Mouse (Mus musculus): ENCODE results near the gene Ccdc173. TPM values are rescaled to one million over a fixed set of nuclear protein-coding genes. Genes with fewer than 3 reads are reported as not detected.

The Ccdc173 gene
- 0.44 and 0.62 TPM in 2 replicates for polyA plus RNA-seq (2012; rRNA removed; ENCODE audit: low replicate concordance)

DNA sequence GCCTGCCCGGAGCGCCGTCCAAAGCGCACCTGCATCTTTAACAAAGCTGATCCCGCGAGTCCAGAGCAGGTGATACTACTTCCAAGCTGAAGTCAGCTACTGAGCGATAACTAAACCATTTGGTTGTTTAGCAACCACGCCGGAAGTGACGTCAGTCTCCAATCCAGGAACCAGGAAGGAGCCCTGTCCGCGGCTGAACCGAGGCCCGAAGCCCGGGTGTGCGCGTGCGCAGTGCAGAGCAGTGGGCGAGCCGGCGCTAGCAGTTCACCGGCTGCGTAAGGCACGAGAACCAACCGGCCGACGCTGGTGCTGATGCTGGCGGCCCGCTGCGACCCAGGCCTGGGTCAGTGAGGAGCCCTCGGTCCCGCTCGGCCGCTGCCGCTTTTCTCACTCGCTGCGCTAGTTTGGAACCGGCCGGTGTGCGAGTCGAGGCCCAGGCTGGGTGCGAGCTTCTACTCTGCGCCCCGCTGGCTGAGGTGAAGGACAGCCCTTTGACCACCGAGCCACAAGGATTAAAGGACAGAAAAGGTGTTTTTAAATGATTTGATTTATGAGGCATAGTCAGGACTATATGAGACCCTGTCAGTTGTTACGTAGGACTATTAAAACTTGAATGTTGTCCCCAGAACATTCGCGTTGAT is at the start of gene Ccdc173, which contains the start of gene Phospho2:
Gene Ccdc173 (minus strand): TSS at position 147 of the 641 bp plus-strand sequence.
Gene Phospho2 (plus strand): TSS at position 195 of the 641 bp plus-strand sequence.

DNA sequence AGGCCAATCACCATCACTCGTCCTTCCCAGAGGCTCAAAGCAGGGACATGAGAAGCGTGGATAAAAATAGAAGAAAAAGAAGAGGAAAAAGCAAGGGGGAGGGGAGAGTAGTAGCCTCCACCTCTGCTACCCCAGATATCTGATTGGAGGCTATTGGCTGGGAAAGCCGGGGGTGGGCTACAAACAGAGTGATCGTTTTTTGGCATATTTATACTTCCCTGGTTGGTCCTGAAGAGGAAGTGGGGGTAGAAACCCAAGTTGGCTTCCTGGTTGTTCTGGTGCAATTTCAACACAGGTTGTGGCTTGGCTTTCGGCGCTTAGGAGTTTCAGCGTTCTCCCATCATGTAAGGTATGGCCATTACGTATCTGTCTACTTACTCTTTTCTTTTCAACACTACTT is 32.3 kb upstream of the Ccdc173 start, which contains the start of gene Klhl23:
Gene Klhl23 (plus strand): TSS at position 234 of the 400 bp plus-strand sequence.

DNA sequence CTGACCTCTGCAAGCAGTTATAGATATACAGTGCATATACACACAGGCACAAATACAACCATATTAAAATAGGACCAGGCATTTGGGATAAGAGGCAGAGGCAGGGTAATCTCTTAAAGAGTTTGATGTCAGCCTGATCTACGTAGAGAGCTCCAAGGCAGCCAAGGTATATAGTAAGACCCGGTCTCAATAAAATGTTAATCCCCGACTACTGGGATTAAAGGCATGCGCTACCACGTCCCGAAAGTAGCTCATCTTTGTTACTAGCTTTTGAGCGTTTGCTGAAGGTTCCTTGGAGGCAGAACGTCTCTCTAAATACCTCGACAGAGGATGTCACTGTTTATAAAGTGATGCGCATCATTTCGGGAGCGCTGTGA is 67.1 kb downstream of the Ccdc173 start, which contains the start of gene Ppig:
Gene Ppig (plus strand): TSS at position 273 of the 377 bp plus-strand sequence.

DNA sequence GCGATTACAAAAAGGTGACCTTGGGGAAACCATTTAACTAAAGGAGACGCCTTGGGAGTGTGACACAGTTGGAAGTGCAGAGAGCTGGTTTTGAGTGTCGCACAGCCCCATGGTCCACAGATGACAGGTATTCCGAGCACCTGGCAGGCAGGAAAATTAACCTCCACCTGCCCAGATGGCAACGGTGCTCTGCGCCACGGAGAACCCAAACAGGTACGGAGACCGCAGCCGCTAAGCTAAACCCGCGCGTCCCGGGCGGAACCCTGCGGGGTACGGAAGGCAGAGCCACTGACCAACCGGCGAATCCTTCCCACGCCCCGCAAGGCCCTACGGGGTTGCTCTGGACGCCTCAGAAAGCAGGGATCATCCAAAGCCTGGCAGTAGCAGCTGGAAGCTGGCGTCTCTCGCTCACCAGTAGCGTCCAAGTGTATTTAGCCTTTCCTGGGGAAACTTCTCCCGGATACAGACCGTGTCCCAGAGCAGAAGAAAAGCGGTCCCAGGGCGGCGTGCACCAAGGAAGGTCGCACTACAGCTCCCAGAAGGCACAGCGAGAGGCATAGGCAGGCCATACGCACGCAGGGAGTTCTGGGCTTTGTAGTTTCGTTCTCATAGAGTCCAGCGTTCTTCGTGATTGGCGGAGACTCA is 76.3 kb downstream of the Ccdc173 start, which contains the start of gene Fastkd1:
Gene Fastkd1 (minus strand): TSS at position 536 of the 645 bp plus-strand sequence.

Other genes with a start within 250 kb of the Ccdc173 start
- 0.20 and 7.1 TPM in 2 replicates for gene Lrp2, start 203.5 kb downstream of the Ccdc173 start, polyA plus RNA-seq (2012; rRNA removed; ENCODE audit: low replicate concordance)
- gene Bbs5, start 142.4 kb downstream of the Ccdc173 start, polyA plus RNA-seq (2012; rRNA removed; ENCODE audit: low replicate concordance): 2.3 and 4.2 TPM in 2 replicates
- 0.04 TPM in 1 of 2 replicates, not detected in the other for gene Klhl41, start 119.5 kb downstream of the Ccdc173 start, polyA plus RNA-seq (2012; rRNA removed; ENCODE audit: low replicate concordance)
- gene Fastkd1, start 76.1 kb downstream of the Ccdc173 start, polyA plus RNA-seq (2012; rRNA removed; ENCODE audit: low replicate concordance): 5.7 and 6.1 TPM in 2 replicates
- gene Ppig, start 67.0 kb downstream of the Ccdc173 start, polyA plus RNA-seq (2012; rRNA removed; ENCODE audit: low replicate concordance): 2.3 and 3.6 TPM in 2 replicates
- gene Phospho2, start within 50 bp of the Ccdc173 start, polyA plus RNA-seq (2012; rRNA removed; ENCODE audit: low replicate concordance): 26.9 and 38.1 TPM in 2 replicates
- gene Klhl23, start 32.4 kb upstream of the Ccdc173 start, polyA plus RNA-seq (2012; rRNA removed; ENCODE audit: low replicate concordance): 1.9 and 16.8 TPM in 2 replicates
- gene Ssb, start 72.0 kb upstream of the Ccdc173 start, polyA plus RNA-seq (2012; rRNA removed; ENCODE audit: low replicate concordance): 4.6 and 5.2 TPM in 2 replicates
- gene Mettl5, start 96.0 kb upstream of the Ccdc173 start, polyA plus RNA-seq (2012; rRNA removed; ENCODE audit: low replicate concordance): 3.6 and 4.9 TPM in 2 replicates
- gene Ubr3, start 107.7 kb upstream of the Ccdc173 start, polyA plus RNA-seq (2012; rRNA removed; ENCODE audit: low replicate concordance): 19.6 and 20.6 TPM in 2 replicates
- 0.03 and 3.1 TPM in 2 replicates for gene Myo3b, start 249.6 kb upstream of the Ccdc173 start, polyA plus RNA-seq (2012; rRNA removed; ENCODE audit: low replicate concordance)